Mouse (Mus musculus) neural tube, embryonic 11.5 days (tissue): ENCODE results near the gene Rbm47. TPM values are rescaled to one million over a fixed set of nuclear protein-coding genes. Genes with fewer than 3 reads are reported as not detected.
A peak's percentile ranks its signal among the peaks of the same experiment; 100 is the strongest.

ENCODE experiments used
- ATAC-seq: fragments of 200-750 bp; cut with Nextera tagmentation; 2 replicates; pipeline ENCODE4 v1.8.0; 2017; ENCODE audit warnings: moderate number of reproducible peaks, mild to moderate bottlenecking, moderate TSS enrichment, moderate library complexity; ENCODE audit not compliant: insufficient read depth, low FRiP score, low TSS enrichment
- DNase-seq: peaks from one replicate; pipeline ENCODE4 v3.0.0-alpha.2; 2015; ENCODE audit warnings: low spot score
- H3K27ac ChIP-seq: fragments of 300-500 bp; sonication (generic); 2 replicates; pipeline ENCODE4 v1.5.1; 2014; ENCODE audit warnings: low read depth, mild to moderate bottlenecking, low read length
- H3K27me3 ChIP-seq: fragments of 300-500 bp; sonication (generic); 2 replicates; pipeline ENCODE4 v1.6.1; 2014; ENCODE audit warnings: mild to moderate bottlenecking, low read length, mixed read lengths; ENCODE audit not compliant: control insufficient read depth, insufficient read depth
- H3K36me3 ChIP-seq: fragments of 300-500 bp; sonication (generic); 2 replicates; pipeline ENCODE4 v1.6.1; 2014; ENCODE audit warnings: mild to moderate bottlenecking, low read length, moderate library complexity, mixed read lengths; ENCODE audit not compliant: control insufficient read depth, insufficient read depth
- H3K4me1 ChIP-seq: fragments of 300-500 bp; sonication (generic); 2 replicates; pipeline ENCODE4 v1.6.1; 2014; ENCODE audit warnings: low read length, mixed read lengths; ENCODE audit not compliant: control insufficient read depth, insufficient read depth
- H3K4me2 ChIP-seq: fragments of 300-500 bp; sonication (generic); 2 replicates; pipeline ENCODE4 v1.6.1; 2014; ENCODE audit warnings: low read depth, mild to moderate bottlenecking, moderate library complexity
- H3K4me3 ChIP-seq: fragments of 300-500 bp; sonication (generic); 2 replicates; pipeline ENCODE4 v1.5.1; 2014; ENCODE audit warnings: low read depth, low read length
- H3K9ac ChIP-seq: fragments of 300-500 bp; sonication (generic); 2 replicates; pipeline ENCODE4 v1.6.1; 2014; ENCODE audit warnings: mild to moderate bottlenecking, low read length
- H3K9me3 ChIP-seq: fragments of 300-500 bp; sonication (generic); 2 replicates; pipeline ENCODE4 v1.6.1; 2016; ENCODE audit warnings: low read length; ENCODE audit not compliant: control insufficient read depth
- WGBS: fragments of 180-500 bp; shearing (Covaris S2); extraction: QIAGEN DNeasy Blood & Tissue Kit; methylation state at CpG from one replicate; pipeline ENCODE4 v1.1.7; 2014; 5-methylcytosine and 5-hydroxymethylcytosine counted together
- polyA plus RNA-seq: library from polyadenylated mRNA; unstranded; fragments of >200 nt; fragmentation: Nextera tagmentation; extraction: Ambion mirVana; gene quantifications from 2 replicates; pipeline ENCODE4 v1.2.1, GENCODE M21; 2014

Gene Rbm47
- polyA plus RNA-seq, 1 experiment from 2014 or later = 1.9 TPM

- no peaks in the 10 kb centered on the region for H3K27me3 ChIP-seq
- no peaks in the 10 kb centered on the region for H3K9me3 ChIP-seq
- no peak overlapping the region for H3K27ac ChIP-seq
- ATAC-seq (no peak), DNase-seq (no peak)
- no peaks in the 10 kb centered on the region for H3K36me3 ChIP-seq
- no peak overlapping the region for H3K4me3 ChIP-seq
- no peak overlapping the region for H3K4me2 ChIP-seq
- H3K4me1 ChIP-seq = no peaks in the 10 kb centered on the region
- WGBS = 83% methylated on average over 4 of the region's 4 CpGs
- no peak overlapping the region for H3K9ac ChIP-seq
These were observed 83.3 kb downstream of the Rbm47 start for GRCm38 (mm10) chr5:66089600-66089999.

GRCm38 (mm10) chr5:66088902-66089295 is 84.0 kb downstream of the Rbm47 start:
- Histone ChIP-seq H3K4me3 (no peak overlapping the region), H3K9ac (no peak overlapping the region), H3K27me3 (no peaks in the 10 kb centered on the region), H3K27ac (no peak overlapping the region), H3K36me3 (no peaks in the 10 kb centered on the region), H3K9me3 (no peaks in the 10 kb centered on the region), H3K4me1 (no peaks in the 10 kb centered on the region), H3K4me2 (no peak overlapping the region)
- DNase-seq (no peak), ATAC-seq (no peak)
- WGBS = 86% methylated on average over 5 of the region's 5 CpGs

GRCm38 (mm10) chr5:66088247-66088901 is 84.5 kb downstream of the Rbm47 start:
- Histone ChIP-seq H3K9ac (no peak overlapping the region), H3K4me2 (no peak overlapping the region), H3K36me3 (no peaks in the 10 kb centered on the region), H3K9me3 (no peaks in the 10 kb centered on the region), H3K27ac (no peak overlapping the region), H3K27me3 (no peaks in the 10 kb centered on the region), H3K4me3 (no peak overlapping the region), H3K4me1 (no peaks in the 10 kb centered on the region)
- 91% methylated on average over 4 of the region's 4 CpGs for WGBS
- DNase-seq (no peak), ATAC-seq (no peak)

GRCm38 (mm10) chr5:66086952-66087351 is 86.0 kb downstream of the Rbm47 start:
- no peak for DNase-seq

GRCm38 (mm10) chr5:66086304-66086703 is 86.6 kb downstream of the Rbm47 start:
- H3K27me3 ChIP-seq = no peaks in the 10 kb centered on the region
- no peaks in the 10 kb centered on the region for H3K36me3 ChIP-seq
- H3K4me1 ChIP-seq = no peaks in the 10 kb centered on the region
- H3K27ac ChIP-seq = no peak overlapping the region
- no peaks in the 10 kb centered on the region for H3K9me3 ChIP-seq
- no peak for DNase-seq
- H3K4me3 ChIP-seq = no peak overlapping the region
- H3K9ac ChIP-seq = no peak overlapping the region
- ATAC-seq = no peak
- WGBS = 91% methylated on average over 1 of the region's 1 CpGs
- H3K4me2 ChIP-seq = no peak overlapping the region

More at GRCm38 (mm10) chr5:66086952-66087351, 86.0 kb downstream of the Rbm47 start:
- Histone ChIP-seq H3K4me2 (no peak overlapping the region), H3K36me3 (no peaks in the 10 kb centered on the region), H3K27ac (no peak overlapping the region), H3K9me3 (no peaks in the 10 kb centered on the region), H3K27me3 (no peaks in the 10 kb centered on the region), H3K9ac (no peak overlapping the region), H3K4me1 (no peaks in the 10 kb centered on the region), H3K4me3 (no peak overlapping the region)
- WGBS = 93% methylated on average over 9 of the region's 9 CpGs
- ATAC-seq = no peak

DNA sequence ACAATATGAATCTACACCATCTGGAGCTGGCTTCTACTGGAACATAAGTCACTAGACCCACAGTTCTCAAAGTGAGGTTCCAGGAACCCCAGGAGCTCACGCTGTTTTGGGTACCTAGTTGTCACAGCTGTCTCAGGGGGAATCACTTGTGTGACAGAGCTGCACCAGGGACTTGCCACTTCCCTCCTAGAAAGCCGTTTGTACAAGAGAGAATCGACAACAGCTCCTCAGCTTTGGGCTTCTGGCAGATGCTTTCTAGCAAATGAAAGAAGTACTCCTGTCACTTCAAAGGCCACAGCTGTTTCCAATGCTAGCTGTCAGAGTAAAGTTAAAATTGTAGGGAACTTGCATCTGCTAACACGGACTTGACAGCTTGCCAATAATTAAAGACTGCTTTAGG is 87.4 kb downstream of the Rbm47 start:
- 64% methylated on average over 4 of the region's 4 CpGs for WGBS
- H3K4me3 ChIP-seq = no peak overlapping the region
- no peak overlapping the region for H3K4me2 ChIP-seq
- ATAC-seq (no peak), DNase-seq (no peak)
- no peaks in the 10 kb centered on the region for H3K4me1 ChIP-seq
- H3K36me3 ChIP-seq = no peaks in the 10 kb centered on the region
- no peak overlapping the region for H3K9ac ChIP-seq
- no peaks in the 10 kb centered on the region for H3K9me3 ChIP-seq
- no peak overlapping the region for H3K27ac ChIP-seq
- no peaks in the 10 kb centered on the region for H3K27me3 ChIP-seq

DNA sequence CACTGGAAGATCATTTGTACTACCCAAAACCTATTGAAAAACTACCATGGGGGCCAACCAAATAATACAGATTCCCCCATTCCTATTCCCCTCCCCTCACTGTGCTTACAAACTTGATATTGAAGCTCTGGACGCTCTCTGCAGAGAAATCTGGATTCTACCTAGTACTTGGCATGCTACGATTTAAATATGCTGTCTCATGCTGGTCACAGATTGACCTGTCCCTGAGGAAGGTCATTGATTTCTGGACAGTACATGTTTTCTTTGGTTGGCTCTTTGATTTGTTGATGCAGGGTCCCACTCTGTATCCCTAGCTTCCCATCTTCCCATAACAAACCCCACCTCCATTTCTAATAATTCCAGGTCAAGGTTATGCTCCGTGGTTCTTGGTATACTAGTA is 88.4 kb downstream of the Rbm47 start:
- Histone ChIP-seq H3K4me1 (no peaks in the 10 kb centered on the region), H3K9ac (no peak overlapping the region), H3K36me3 (no peaks in the 10 kb centered on the region), H3K4me3 (no peak overlapping the region), H3K4me2 (no peak overlapping the region), H3K27ac (no peak overlapping the region), H3K9me3 (no peaks in the 10 kb centered on the region), H3K27me3 (no peaks in the 10 kb centered on the region)
- 87% methylated on average over 3 of the region's 3 CpGs for WGBS
- ATAC-seq = no peak
- DNase-seq = no peak

- peak; percentile 65 for DNase-seq
- no peak overlapping the region for H3K9ac ChIP-seq
- no peaks in the 10 kb centered on the region for H3K4me1 ChIP-seq
- no peaks in the 10 kb centered on the region for H3K9me3 ChIP-seq
- no peak overlapping the region for H3K4me2 ChIP-seq
- H3K27ac ChIP-seq = no peak overlapping the region
- no peak overlapping the region for H3K4me3 ChIP-seq
- no peak for ATAC-seq
- no peaks in the 10 kb centered on the region for H3K27me3 ChIP-seq
- WGBS = 40% methylated on average over 7 of the region's 7 CpGs
- H3K36me3 ChIP-seq = no peaks in the 10 kb centered on the region
These were observed 89.6 kb downstream of the Rbm47 start for GRCm38 (mm10) chr5:66083350-66083749.

- no peaks in the 10 kb centered on the region for H3K9me3 ChIP-seq
- no peak for ATAC-seq
- no peak for DNase-seq
- H3K4me2 ChIP-seq = no peak overlapping the region
- H3K27me3 ChIP-seq = no peaks in the 10 kb centered on the region
- H3K4me3 ChIP-seq = no peak overlapping the region
- H3K4me1 ChIP-seq = no peaks in the 10 kb centered on the region
- H3K36me3 ChIP-seq = no peaks in the 10 kb centered on the region
- H3K9ac ChIP-seq = no peak overlapping the region
- 69% methylated on average over 11 of the region's 11 CpGs for WGBS
- H3K27ac ChIP-seq = no peak overlapping the region
These were observed 90.7 kb downstream of the Rbm47 start for GRCm38 (mm10) chr5:66082229-66082572.
